26 mouse cellular contexts compared by ENCODE assay signal in the genomic region with DNA sequence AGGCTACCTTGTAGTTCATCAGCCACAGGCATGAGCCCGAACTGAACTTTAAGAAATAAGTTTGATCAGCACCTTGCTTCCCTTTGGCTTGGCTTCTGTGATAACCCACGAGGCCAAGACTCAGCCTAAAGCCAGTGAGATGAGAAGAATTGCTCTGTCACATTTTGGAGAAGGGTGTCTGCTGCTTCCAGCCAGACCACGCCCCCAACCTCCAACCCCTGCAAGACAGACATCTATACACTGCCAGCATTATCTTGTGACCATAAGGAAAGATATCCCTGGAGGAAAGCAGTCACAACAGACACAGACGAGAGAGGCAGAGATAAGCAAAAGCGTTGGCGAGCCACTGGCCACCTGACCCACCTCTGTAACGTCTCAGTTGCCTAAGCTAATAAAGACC. TPM values are rescaled to one million over a fixed set of nuclear protein-coding genes. Genes with fewer than 3 reads are reported as not detected.
DNase-seq lines count a peak whose midpoint lies in the region; ATAC-seq and TF ChIP-seq lines count a peak whose summit lies in the region.
"Had no signal": no experiment of that assay in that cellular context is flagged by ENCODE, and none has a peak within 500 bp of the region (broad histone marks: within the 10 kb centered on the region; RNA-seq: fewer than 3 reads in every experiment).

No protein-coding gene starts in this region.

- no peak overlapping the region for H3K4me3 ChIP-seq in heart, embryonic 12.5 days
- H3K4me3 ChIP-seq in hindbrain, embryonic 13.5 days, result no peak overlapping the region
- no peak overlapping the region for H3K4me3 ChIP-seq in hindbrain, embryonic 16.5 days (ENCODE audit: low read length)
- no peak overlapping the region for H3K4me3 ChIP-seq in liver, postnatal 0 days (ENCODE audit: low read depth, low read length)
- no peak overlapping the region for H3K4me3 ChIP-seq in liver, embryonic 12.5 days
- H3K4me3 ChIP-seq: embryonic facial prominence, embryonic 12.5 days; embryonic facial prominence, embryonic 15.5 days; heart, embryonic 15.5 days; hindbrain, embryonic 12.5 days had no signal

- ATAC-seq in heart, embryonic 12.5 days (ENCODE audit: insufficient number of reproducible peaks, low FRiP score), result no peak
- 0 out of 2 replicates have a peak, but pooled peaks have one; percentile 36 for ATAC-seq in hindbrain, embryonic 13.5 days (ENCODE audit: low FRiP score)
- ATAC-seq in hindbrain, embryonic 16.5 days, result no peak
- no peak for ATAC-seq in liver, postnatal 0 days
- ATAC-seq in liver, embryonic 12.5 days, result peak; percentile 21; the same call in 1 of the 2 replicates
- ATAC-seq: CD4-positive, CD25-positive, alpha-beta regulatory T cell, adult 4 months; forebrain, embryonic 14.5 days; forebrain, postnatal 0 days; hindbrain, postnatal 0 days; inflammation-experienced regulatory T-cells, adult 6 months; intestine, embryonic 16.5 days had no signal

- no peaks in the 10 kb centered on the region for H3K9me3 ChIP-seq in heart, embryonic 12.5 days (replicated peaks)
- no peaks in the 10 kb centered on the region for H3K9me3 ChIP-seq in hindbrain, embryonic 13.5 days
- H3K9me3 ChIP-seq in hindbrain, embryonic 16.5 days (ENCODE audit: control insufficient read depth, low read length), result no peaks in the 10 kb centered on the region
- no peaks in the 10 kb centered on the region for H3K9me3 ChIP-seq in liver, postnatal 0 days (ENCODE audit: low read length)
- H3K9me3 ChIP-seq in liver, embryonic 12.5 days (replicated peaks), result no peaks in the 10 kb centered on the region
- H3K9me3 ChIP-seq: embryonic facial prominence, embryonic 12.5 days; embryonic facial prominence, embryonic 15.5 days; heart, embryonic 15.5 days; hindbrain, embryonic 12.5 days had no signal

- H3K4me2 ChIP-seq in heart, embryonic 12.5 days, result peak overlapping the region; percentile 19
- no peak overlapping the region for H3K4me2 ChIP-seq in hindbrain, embryonic 13.5 days
- no peak overlapping the region for H3K4me2 ChIP-seq in hindbrain, embryonic 16.5 days (ENCODE audit: low read length)
- no peak overlapping the region for H3K4me2 ChIP-seq in liver, postnatal 0 days (ENCODE audit: low read depth, low read length)
- H3K4me2 ChIP-seq in liver, embryonic 12.5 days, result no peak overlapping the region
- H3K4me2 ChIP-seq: embryonic facial prominence, embryonic 12.5 days; embryonic facial prominence, embryonic 15.5 days; heart, embryonic 15.5 days; hindbrain, embryonic 12.5 days had no signal

- H3K4me1 ChIP-seq in heart, embryonic 12.5 days (replicated peaks), result peaks cover 24% of the 10 kb centered on the region
- H3K4me1 ChIP-seq in hindbrain, embryonic 13.5 days (replicated peaks), result peaks cover 12% of the 10 kb centered on the region
- no peaks in the 10 kb centered on the region for H3K4me1 ChIP-seq in hindbrain, embryonic 16.5 days (ENCODE audit: control insufficient read depth, insufficient read depth, low read depth, low read length)
- H3K4me1 ChIP-seq in liver, postnatal 0 days (ENCODE audit: insufficient read depth), result no peaks in the 10 kb centered on the region; the same call in 1 of the 2 replicates
- H3K4me1 ChIP-seq in liver, embryonic 12.5 days, result peaks cover 9% of the 10 kb centered on the region
- H3K4me1 ChIP-seq: embryonic facial prominence, embryonic 12.5 days; embryonic facial prominence, embryonic 15.5 days had no signal

- no peak for DNase-seq in heart, adult 18-20 months
- peak; percentile 9 for DNase-seq in liver
- no peak for DNase-seq in liver, postnatal 0 days
- DNase-seq in frontal cortex, postnatal 10 days (ENCODE audit: low spot score in 2 of 2), result no peak
- DNase-seq: adrenal gland, adult 8-10 months; adrenal gland, postnatal 25 days; cerebellum, adult 11-12 months; cerebellum, adult 9-10 months; cerebellum, postnatal 25 days; forebrain, postnatal 0 days; gastrocnemius, postnatal 25 days; heart, postnatal 14 days had no signal

- no peaks in the 10 kb centered on the region for H3K36me3 ChIP-seq in heart, embryonic 12.5 days
- H3K36me3 ChIP-seq in hindbrain, embryonic 13.5 days, result no peaks in the 10 kb centered on the region
- no peaks in the 10 kb centered on the region for H3K36me3 ChIP-seq in hindbrain, embryonic 16.5 days (ENCODE audit: control insufficient read depth, insufficient read depth, low read length)
- H3K36me3 ChIP-seq in liver, postnatal 0 days (replicated peaks; ENCODE audit: insufficient read depth, low read length), result no peaks in the 10 kb centered on the region
- H3K36me3 ChIP-seq in liver, embryonic 12.5 days, result no peaks in the 10 kb centered on the region
- H3K36me3 ChIP-seq: embryonic facial prominence, embryonic 12.5 days; embryonic facial prominence, embryonic 15.5 days; heart, embryonic 15.5 days; hindbrain, embryonic 12.5 days had no signal

- H3K27me3 ChIP-seq in heart, embryonic 12.5 days (replicated peaks), result no peaks in the 10 kb centered on the region
- H3K27me3 ChIP-seq in hindbrain, embryonic 13.5 days, result peaks cover 9% of the 10 kb centered on the region; the same call in 1 of the 2 replicates
- H3K27me3 ChIP-seq in hindbrain, embryonic 16.5 days (replicated peaks; ENCODE audit: control insufficient read depth, insufficient read depth, low read length), result no peaks in the 10 kb centered on the region
- H3K27me3 ChIP-seq in liver, postnatal 0 days (ENCODE audit: insufficient read depth, low read length), result no peaks in the 10 kb centered on the region
- no peaks in the 10 kb centered on the region for H3K27me3 ChIP-seq in liver, embryonic 12.5 days (replicated peaks)
- H3K27me3 ChIP-seq: embryonic facial prominence, embryonic 12.5 days; embryonic facial prominence, embryonic 15.5 days; hindbrain, embryonic 12.5 days had no signal

- WGBS in heart, embryonic 12.5 days, result 11% methylated on average over 7 of the region's 7 CpGs
- WGBS in hindbrain, embryonic 13.5 days, result 75% methylated on average over 7 of the region's 7 CpGs
- 74% methylated on average over 7 of the region's 7 CpGs for WGBS in hindbrain, embryonic 16.5 days
- 24% methylated on average over 7 of the region's 7 CpGs for WGBS in liver, postnatal 0 days (ENCODE audit: insufficient replicate concordance)
- WGBS in liver, embryonic 12.5 days (ENCODE audit: insufficient replicate concordance), result 12% methylated on average over 7 of the region's 7 CpGs

- TF ChIP-seq EP300 in liver, postnatal 0 days (IDR thresholded peaks at IDR 0.05; ENCODE audit: low read depth), result no peak

- no peak overlapping the region for H3K27ac ChIP-seq in heart, embryonic 12.5 days (ENCODE audit: poor library complexity, severe bottlenecking)
- H3K27ac ChIP-seq in hindbrain, embryonic 13.5 days, result no peak overlapping the region
- H3K27ac ChIP-seq in hindbrain, embryonic 16.5 days (ENCODE audit: low read depth, low read length), result no peak overlapping the region
- no peak overlapping the region for H3K27ac ChIP-seq in liver, postnatal 0 days (ENCODE audit: low read depth)
- H3K27ac ChIP-seq in liver, embryonic 12.5 days, result no peak overlapping the region
- H3K27ac ChIP-seq: embryonic facial prominence, embryonic 12.5 days; embryonic facial prominence, embryonic 15.5 days; heart, embryonic 15.5 days; hindbrain, embryonic 12.5 days; hindbrain, postnatal 0 days had no signal

- TF ChIP-seq CTCF in liver, postnatal 0 days (IDR thresholded peaks at IDR 0.05; ENCODE audit: low read depth), result no peak

- no peak overlapping the region for H3K9ac ChIP-seq in heart, embryonic 12.5 days
- no peak overlapping the region for H3K9ac ChIP-seq in hindbrain, embryonic 13.5 days
- H3K9ac ChIP-seq in hindbrain, embryonic 16.5 days (ENCODE audit: low read depth, low read length), result no peak overlapping the region
- no peak overlapping the region for H3K9ac ChIP-seq in liver, postnatal 0 days (replicated peaks)
- no peak overlapping the region for H3K9ac ChIP-seq in liver, embryonic 12.5 days
- H3K9ac ChIP-seq: embryonic facial prominence, embryonic 12.5 days; embryonic facial prominence, embryonic 15.5 days; forebrain, postnatal 0 days; heart, embryonic 15.5 days; hindbrain, embryonic 12.5 days had no signal

RNA-seq across cellular contexts. Expression of a gene that starts 39.0 kb away (rescaled TPM):
- 44.7 and 49.6 TPM in 2 replicates for polyA plus RNA-seq in heart, embryonic 12.5 days (2016; fragmentation: Nextera tagmentation; extraction: Ambion mirVana)
- 10 to 100 TPM; 14.6 to 19.6 TPM for total RNA-seq in heart, adult 18-20 months (2021)
- 47.2 and 61.1 TPM in 2 replicates for polyA plus RNA-seq in hindbrain, embryonic 13.5 days (2015; fragmentation: Nextera tagmentation; extraction: Ambion mirVana)
- polyA plus RNA-seq in hindbrain, embryonic 16.5 days (2015; fragmentation: Nextera tagmentation; extraction: Ambion mirVana), result 43.5 and 45.7 TPM in 2 replicates
- 9.1 and 11.8 TPM in 2 replicates for polyA plus RNA-seq in liver, postnatal 0 days (2015; fragmentation: Nextera tagmentation; extraction: Ambion mirVana)
- 4.7 and 6.3 TPM in 2 replicates for polyA plus RNA-seq in liver, embryonic 12.5 days (2016; fragmentation: Nextera tagmentation; extraction: Ambion mirVana)
- total RNA-seq: MEL had no signal

Comparison
In these comparisons a context has a peak if more than half of its experiments do, and no peak if none do; other contexts are left out.
1. ATAC-seq: peak in hindbrain, embryonic 13.5 days (single experiment) and liver, embryonic 12.5 days (single experiment); none in heart, embryonic 12.5 days (single experiment), hindbrain, embryonic 16.5 days (single experiment) and liver, postnatal 0 days (single experiment).